Mouse (Mus musculus) embryonic facial prominence, embryonic 12.5 days (tissue): ENCODE measurements around the gene Xndc1. TPM values are rescaled to one million over a fixed set of nuclear protein-coding genes. Genes with fewer than 3 reads are reported as not detected.
"Not testable (repeated sequence)": the region's sequence is repeated elsewhere in the genome, so short reads cannot be mapped to it uniquely, and the experiment has no call there.

Experiments
- ATAC-seq: fragments of 200-750 bp; cut with Nextera tagmentation; 2 replicates; pipeline ENCODE4 v1.8.0; 2017; ENCODE audit not compliant: insufficient number of reproducible peaks, insufficient read depth, low FRiP score, low TSS enrichment
- H3K27ac ChIP-seq: fragments of 300-500 bp; sonication (generic); 2 replicates; pipeline ENCODE4 v1.5.1; 2016; ENCODE audit warnings: mild to moderate bottlenecking
- H3K27me3 ChIP-seq: fragments of 300-500 bp; sonication (generic); 2 replicates; pipeline ENCODE4 v1.6.1; 2016; ENCODE audit warnings: mild to moderate bottlenecking, moderate library complexity
- H3K36me3 ChIP-seq: fragments of 300-500 bp; sonication (generic); 2 replicates; pipeline ENCODE4 v1.6.1; 2016; ENCODE audit warnings: mild to moderate bottlenecking
- H3K4me1 ChIP-seq: fragments of 300-500 bp; sonication (generic); 2 replicates; pipeline ENCODE4 v1.6.1; 2016
- H3K4me2 ChIP-seq: fragments of 300-500 bp; sonication (generic); replicated peaks from 2 replicates; pipeline ENCODE4 v1.6.1; 2016; ENCODE audit warnings: mild to moderate bottlenecking, moderate library complexity
- H3K4me3 ChIP-seq: fragments of 300-500 bp; sonication (generic); 2 replicates; pipeline ENCODE4 v1.5.1; 2016; ENCODE audit warnings: mild to moderate bottlenecking
- H3K9ac ChIP-seq: fragments of 300-500 bp; sonication (generic); 2 replicates; pipeline ENCODE4 v1.6.1; 2016; ENCODE audit warnings: mild to moderate bottlenecking, moderate library complexity
- H3K9me3 ChIP-seq: fragments of 300-500 bp; sonication (generic); 2 replicates; pipeline ENCODE4 v1.6.1; 2016; ENCODE audit warnings: mild to moderate bottlenecking, moderate library complexity
- WGBS: fragments of 180-500 bp; shearing (Covaris S2); methylation state at CpG from one replicate; pipeline ENCODE4 v1.1.7; 2016; 5-methylcytosine and 5-hydroxymethylcytosine counted together
- polyA plus RNA-seq: library from polyadenylated mRNA; unstranded; fragments of >200 nt; fragmentation: Nextera tagmentation; extraction: Ambion mirVana; gene quantifications from 2 replicates; pipeline ENCODE4 v1.2.1, GENCODE M21; 2016

Gene Xndc1
- polyA plus RNA-seq, 1 experiment from 2014 or later: 46.2 TPM

GRCm38 (mm10) chr7:102037318-102037717 is 28.0 kb upstream of the Xndc1 start:
- H3K36me3 ChIP-seq: peaks cover 78% of the 10 kb centered on the region
- H3K4me2 ChIP-seq: no peak overlapping the region
- ATAC-seq: no peak
- no peaks in the 10 kb centered on the region for H3K9me3 ChIP-seq
- H3K4me1 ChIP-seq: no peaks in the 10 kb centered on the region
- 90% methylated on average over 3 of the region's 3 CpGs for WGBS
- H3K4me3 ChIP-seq: no peak overlapping the region
- H3K9ac ChIP-seq: no peak overlapping the region
- no peaks in the 10 kb centered on the region for H3K27me3 ChIP-seq
- no peak overlapping the region for H3K27ac ChIP-seq

- H3K27me3 ChIP-seq: no peaks in the 10 kb centered on the region
- H3K4me1 ChIP-seq: no peaks in the 10 kb centered on the region
- H3K9me3 ChIP-seq: no peaks in the 10 kb centered on the region
- no peak for ATAC-seq
- no peak overlapping the region for H3K27ac ChIP-seq
- peaks cover 41% of the 10 kb centered on the region for H3K36me3 ChIP-seq
- H3K4me2 ChIP-seq: no peak overlapping the region
- H3K4me3 ChIP-seq: no peak overlapping the region
- H3K9ac ChIP-seq: no peak overlapping the region
- 80% methylated on average over 2 of the region's 2 CpGs for WGBS
Observed at GRCm38 (mm10) chr7:102042314-102042713, 23.0 kb upstream of the Xndc1 start.

DNA sequence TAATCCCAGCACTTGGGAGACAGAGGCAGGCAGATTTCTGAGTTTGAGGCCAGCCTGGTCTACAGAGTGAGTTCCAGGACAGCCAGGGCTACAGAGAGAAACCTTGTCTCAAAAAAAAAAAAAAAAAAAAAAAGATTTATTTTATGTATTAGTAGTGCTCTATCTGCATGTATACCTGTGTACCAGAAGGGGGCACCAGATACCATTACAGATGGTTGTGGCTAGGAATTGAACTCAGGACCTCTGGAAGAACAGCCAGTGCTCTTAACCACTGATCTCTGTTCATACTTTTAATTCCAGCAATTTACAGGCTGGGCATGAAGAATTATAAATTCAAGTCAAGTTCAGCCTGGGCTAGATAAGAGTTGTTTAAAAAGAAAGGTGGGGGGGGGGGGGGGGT is 16.8 kb upstream of the Xndc1 start:
- not testable (repeated sequence) for H3K4me1 ChIP-seq, H3K27me3 ChIP-seq, H3K4me2 ChIP-seq, H3K9ac ChIP-seq, H3K9me3 ChIP-seq, H3K27ac ChIP-seq, ATAC-seq, H3K4me3 ChIP-seq
- H3K36me3 ChIP-seq: peaks cover 16% of the 10 kb centered on the region

- no peak overlapping the region for H3K4me2 ChIP-seq
- peaks cover 17% of the 10 kb centered on the region for H3K36me3 ChIP-seq
- WGBS: 89% methylated on average over 3 of the region's 3 CpGs
- H3K4me1 ChIP-seq: peaks cover 13% of the 10 kb centered on the region
- H3K27ac ChIP-seq: no peak overlapping the region
- no peak overlapping the region for H3K9ac ChIP-seq
- no peak overlapping the region for H3K4me3 ChIP-seq
- ATAC-seq: no peak
- no peaks in the 10 kb centered on the region for H3K27me3 ChIP-seq
- H3K9me3 ChIP-seq: no peaks in the 10 kb centered on the region
Observed at GRCm38 (mm10) chr7:102061353-102061752, 4.0 kb upstream of the Xndc1 start.

DNA sequence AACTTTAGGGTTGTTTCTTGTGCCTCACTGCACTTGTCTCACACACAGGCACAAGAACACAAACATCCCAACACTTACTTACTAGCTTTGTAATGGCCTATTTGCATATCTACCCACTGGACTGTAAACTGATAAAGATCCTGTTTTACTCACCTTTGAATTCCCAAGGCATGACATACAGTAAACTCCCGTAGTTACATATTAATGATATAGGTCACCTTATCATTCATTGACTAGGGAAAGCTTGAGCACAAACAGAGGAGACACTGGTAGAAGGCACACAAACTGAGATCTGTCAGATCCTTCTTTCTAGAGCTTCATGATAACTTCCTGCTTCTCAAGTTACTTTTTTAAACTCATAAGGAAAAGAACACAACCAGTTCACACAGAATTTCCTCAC is 3.1 kb upstream of the Xndc1 start:
- no peak overlapping the region for H3K9ac ChIP-seq
- peaks cover 13% of the 10 kb centered on the region for H3K36me3 ChIP-seq
- peaks cover 17% of the 10 kb centered on the region for H3K4me1 ChIP-seq
- no peak for ATAC-seq
- no peak overlapping the region for H3K4me3 ChIP-seq
- no peaks in the 10 kb centered on the region for H3K27me3 ChIP-seq
- no peaks in the 10 kb centered on the region for H3K9me3 ChIP-seq
- 89% methylated on average over 1 of the region's 1 CpGs for WGBS
- H3K4me2 ChIP-seq: no peak overlapping the region
- no peak overlapping the region for H3K27ac ChIP-seq

- Histone ChIP-seq H3K4me2 (peak overlapping the region; percentile 74), H3K36me3 (peaks cover 15% of the 10 kb centered on the region), H3K4me3 (peak overlapping the region; percentile 64), H3K27me3 (no peaks in the 10 kb centered on the region), H3K27ac (no peak overlapping the region), H3K9me3 (no peaks in the 10 kb centered on the region), H3K9ac (no peak overlapping the region; the same call in 1 of the 2 replicates), H3K4me1 (peaks cover 17% of the 10 kb centered on the region)
- 83% methylated on average over 9 of the region's 9 CpGs for WGBS
- ATAC-seq: no peak
Observed at GRCm38 (mm10) chr7:102063891-102064290, 1.4 kb upstream of the Xndc1 start.

DNA sequence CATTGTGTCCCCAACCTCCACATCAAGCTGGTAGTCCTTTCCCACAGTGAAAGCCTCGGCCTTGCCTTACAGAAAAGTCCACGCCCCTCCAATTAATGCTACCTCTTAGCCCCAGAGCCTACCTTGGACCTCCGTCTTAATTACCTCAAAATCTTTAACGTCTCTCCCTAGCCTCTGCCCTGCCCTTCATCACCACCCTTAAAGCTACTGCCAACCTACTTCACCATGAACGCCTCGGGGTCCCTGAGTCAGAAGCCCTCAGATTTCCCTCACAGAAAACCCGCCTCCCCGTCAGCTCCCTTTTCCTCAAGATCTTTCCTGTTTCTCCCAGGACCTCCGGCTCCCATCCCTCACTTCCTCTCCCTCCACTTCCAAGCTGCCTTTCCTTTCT is 661 bp upstream of the Xndc1 start:
- ATAC-seq: no peak

DNA sequence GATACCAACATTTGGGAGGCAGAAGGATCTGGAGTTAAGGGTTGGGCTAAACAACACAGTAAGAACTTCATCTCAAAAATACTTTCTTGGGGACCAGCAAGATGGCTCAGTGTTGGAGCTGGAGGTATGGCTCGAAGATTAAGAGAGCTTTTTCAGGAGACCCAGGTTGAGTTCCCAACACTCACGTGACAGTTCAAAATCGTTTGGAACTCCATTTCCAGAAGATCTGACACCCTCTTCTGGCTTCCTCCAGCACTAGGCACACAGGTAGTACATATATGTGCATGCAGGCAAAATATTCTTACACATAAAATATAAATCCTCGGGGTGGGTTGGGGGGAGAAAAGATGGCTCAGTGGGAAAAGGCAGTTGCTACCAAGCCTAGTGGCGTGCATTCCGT is 1.1 kb downstream of the Xndc1 start:
- H3K27ac ChIP-seq: no peak overlapping the region

More for the DNA sequence above, 661 bp upstream of the Xndc1 start:
- under 1% methylated on average over 9 of the region's 9 CpGs for WGBS
- Histone ChIP-seq H3K36me3 (peaks cover 7% of the 10 kb centered on the region; the same call in 1 of the 2 replicates), H3K4me3 (peak overlapping the region; percentile 64), H3K9me3 (no peaks in the 10 kb centered on the region), H3K27ac (peak overlapping the region; percentile 78; the same call in 1 of the 2 replicates), H3K27me3 (no peaks in the 10 kb centered on the region), H3K9ac (peak overlapping the region; percentile 64), H3K4me2 (peak overlapping the region; percentile 74), H3K4me1 (peaks cover 17% of the 10 kb centered on the region)

DNA sequence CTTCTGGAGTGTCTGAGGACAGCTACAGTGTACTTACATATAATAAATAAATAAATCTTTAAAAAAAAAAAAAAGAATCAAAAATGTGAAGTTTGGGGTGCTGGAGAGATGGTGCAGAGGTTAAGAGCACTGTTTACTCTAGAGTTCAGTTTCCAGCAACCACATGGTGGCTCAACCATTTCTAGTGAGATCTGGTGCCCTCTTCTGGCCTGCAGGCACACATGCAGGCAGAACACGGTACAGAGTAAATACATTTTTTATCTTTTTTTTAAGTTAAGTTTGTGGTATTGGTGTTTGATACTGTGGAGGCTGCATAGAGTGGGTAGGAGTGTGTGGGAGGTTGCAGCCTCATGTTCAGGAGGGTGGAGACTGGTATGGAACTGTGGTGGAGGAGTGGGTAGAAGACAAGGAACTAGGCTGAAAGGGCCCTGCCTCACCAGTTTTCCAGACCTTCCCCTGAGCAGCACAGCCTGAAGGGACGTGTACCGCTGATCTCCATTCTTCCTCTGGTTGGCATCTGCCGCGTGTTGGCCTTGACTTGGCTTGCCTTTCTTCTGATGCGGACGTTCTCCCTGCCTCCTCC is 11.5 kb downstream of the Xndc1 start:
- H3K27me3 ChIP-seq: no peaks in the 10 kb centered on the region
- peaks cover 87% of the 10 kb centered on the region for H3K36me3 ChIP-seq
- no peak overlapping the region for H3K4me3 ChIP-seq
- ATAC-seq: no peak
- no peak overlapping the region for H3K27ac ChIP-seq
- H3K4me2 ChIP-seq: no peak overlapping the region
- H3K9ac ChIP-seq: no peak overlapping the region
- WGBS: 86% methylated on average over 7 of the region's 7 CpGs
- no peaks in the 10 kb centered on the region for H3K9me3 ChIP-seq
- no peaks in the 10 kb centered on the region for H3K4me1 ChIP-seq

More for the DNA sequence above, 1.1 kb downstream of the Xndc1 start:
- H3K36me3 ChIP-seq: peaks cover 5% of the 10 kb centered on the region; the same call in 1 of the 2 replicates
- H3K9me3 ChIP-seq: no peaks in the 10 kb centered on the region
- 74% methylated on average over 6 of the region's 6 CpGs for WGBS
- peak overlapping the region; percentile 74 for H3K4me2 ChIP-seq
- peaks cover 17% of the 10 kb centered on the region for H3K4me1 ChIP-seq
- no peak for ATAC-seq
- H3K4me3 ChIP-seq: peak overlapping the region; percentile 64
- no peaks in the 10 kb centered on the region for H3K27me3 ChIP-seq
- peak overlapping the region; percentile 64 for H3K9ac ChIP-seq

- no peaks in the 10 kb centered on the region for H3K27me3 ChIP-seq
- no peak overlapping the region for H3K9ac ChIP-seq
- H3K27ac ChIP-seq: no peak overlapping the region
- no peak overlapping the region for H3K4me3 ChIP-seq
- 81% methylated on average over 7 of the region's 7 CpGs for WGBS
- ATAC-seq: no peak
- H3K4me1 ChIP-seq: no peaks in the 10 kb centered on the region
- peaks cover 90% of the 10 kb centered on the region for H3K36me3 ChIP-seq
- H3K9me3 ChIP-seq: no peaks in the 10 kb centered on the region
- H3K4me2 ChIP-seq: no peak overlapping the region
Observed at GRCm38 (mm10) chr7:102078517-102078916, 13.2 kb downstream of the Xndc1 start.

- Histone ChIP-seq H3K4me1 (no peaks in the 10 kb centered on the region), H3K36me3 (peaks cover 88% of the 10 kb centered on the region), H3K9me3 (no peaks in the 10 kb centered on the region), H3K27ac (no peak overlapping the region), H3K4me2 (no peak overlapping the region), H3K4me3 (no peak overlapping the region), H3K27me3 (no peaks in the 10 kb centered on the region), H3K9ac (no peak overlapping the region)
- ATAC-seq: no peak
- WGBS: 86% methylated on average over 8 of the region's 8 CpGs
Observed at GRCm38 (mm10) chr7:102080311-102080710, 15.0 kb downstream of the Xndc1 start.

DNA sequence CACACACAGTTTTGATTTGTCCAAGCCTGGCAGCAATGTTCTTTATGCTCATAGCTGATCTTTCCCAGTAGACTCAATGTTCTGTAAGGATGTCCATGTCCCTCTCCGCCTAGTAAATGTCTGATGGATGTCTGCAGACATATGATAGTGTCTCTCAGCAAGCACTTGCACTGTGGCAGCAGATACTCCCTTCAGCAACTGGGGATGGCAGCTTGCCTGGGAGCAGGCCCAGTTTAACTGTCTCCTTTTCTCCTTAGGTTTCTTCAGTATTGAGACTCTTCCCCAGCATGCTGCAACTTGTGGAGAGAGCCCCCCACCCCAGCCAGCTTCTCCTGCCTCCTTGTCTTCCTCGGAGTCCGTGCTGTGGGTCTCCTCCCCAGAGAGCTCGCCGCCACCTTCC is 16.5 kb downstream of the Xndc1 start:
- Histone ChIP-seq H3K27ac (no peak overlapping the region), H3K36me3 (peaks cover 92% of the 10 kb centered on the region), H3K27me3 (no peaks in the 10 kb centered on the region), H3K4me2 (no peak overlapping the region), H3K4me3 (no peak overlapping the region), H3K9me3 (no peaks in the 10 kb centered on the region), H3K9ac (no peak overlapping the region), H3K4me1 (no peaks in the 10 kb centered on the region)
- WGBS: 93% methylated on average over 5 of the region's 5 CpGs
- ATAC-seq: no peak
